Mouse (Mus musculus) lung, postnatal 0 days (tissue): ENCODE measurements at regions not wholly inside any gene's neighbourhood (a gene's known extent, or its start where the extent isn't known, plus 50 kb on each side); places are given as distances from the start of the nearest gene placed in this dataset.

Source experiments
- CTCF ChIP-seq: IDR thresholded peaks from 2 replicates; pipeline ENCODE4 v1.5.1; 2016; ENCODE audit warnings: antibody characterized with exemption, mild to moderate bottlenecking
- EP300 ChIP-seq: IDR thresholded peaks from 2 replicates; pipeline ENCODE4 v1.6.1; 2016; ENCODE audit warnings: antibody characterized with exemption, mild to moderate bottlenecking, control low read depth

DNA sequence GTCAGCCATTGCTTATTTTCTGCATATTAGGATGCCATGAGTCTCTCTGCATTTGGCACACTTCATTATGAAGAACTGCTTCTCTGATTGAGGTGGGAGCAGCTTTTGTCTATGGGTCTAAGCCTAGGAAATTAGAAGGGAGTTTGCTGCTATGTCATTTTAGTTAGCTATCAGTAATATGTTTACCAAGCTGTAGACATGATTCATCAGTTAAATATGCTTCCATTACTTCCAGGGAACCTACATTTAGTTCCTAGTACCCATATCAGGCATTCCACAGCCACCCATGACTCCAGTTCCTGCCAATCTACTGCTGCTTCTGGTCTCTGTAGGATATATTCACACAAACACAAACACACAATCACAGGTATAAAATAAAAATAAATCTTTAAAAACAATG is 287.4 kb downstream of the Mat2b start:
- TF ChIP-seq CTCF (no peak), EP300 (no peak)
